Mouse (Mus musculus) kidney, adult 2 months (tissue): ENCODE data around the gene Sde2.

Source experiments
- CTCF ChIP-seq: fragments of 200-500 bp; conservative IDR thresholded peaks from 2 replicates; pipeline ENCODE4 v1.5.1; 2011; ENCODE audit warnings: low read depth, mild to moderate bottlenecking, control low read depth, low read length, moderate library complexity, mixed read lengths; ENCODE audit not compliant: insufficient read depth, insufficient read length
- POLR2A ChIP-seq: fragments of 200-500 bp; IDR thresholded peaks from one replicate; pipeline ENCODE4 v1.6.1; 2011; ENCODE audit warnings: low read depth, low read length, control low read depth

DNA sequence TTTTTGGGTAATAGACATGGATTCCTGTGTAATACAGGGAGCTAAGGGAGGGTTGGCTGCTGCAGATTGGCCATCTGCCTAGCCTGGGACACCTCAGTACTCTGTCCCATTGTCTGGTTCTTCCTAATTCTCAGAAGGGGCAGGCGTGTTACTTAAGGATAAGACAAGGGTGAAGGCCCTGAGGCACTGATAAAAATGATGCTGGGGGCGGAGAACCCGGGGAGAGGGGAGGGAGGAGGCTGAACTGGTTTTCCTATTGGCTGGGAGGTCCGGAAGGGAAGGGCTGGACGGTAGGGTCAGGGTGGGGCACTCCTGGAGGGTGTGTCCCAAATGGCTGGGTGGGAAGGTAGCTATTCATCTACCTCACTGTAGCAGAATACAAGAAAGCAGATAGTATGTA, 52.0 kb downstream of the Sde2 start:
- TF ChIP-seq POLR2A: no peak
- no peak for TF ChIP-seq CTCF
